Mouse (Mus musculus): ENCODE results near the gene Brinp2. TPM values are rescaled to one million over a fixed set of nuclear protein-coding genes. Genes with fewer than 3 reads are reported as not detected.
A peak's percentile ranks its signal among the peaks of the same experiment; 100 is the strongest.

Gene Brinp2
- 1 to 10 TPM in 3 of 4 experiments, under 1 TPM in 1; 0.93 to 2.2 (median 1.2) TPM for total RNA-seq (2022)

- DNase-seq = peak; percentile 69
These were observed at the start of gene Brinp2 for GRCm38 (mm10) chr1:158356051-158356461. Gene Brinp2, minus strand, starts transcription at chr1:158356326.

GRCm38 (mm10) chr1:158400898-158401297 lies 44.8 kb upstream of the Brinp2 start:
- no peak for DNase-seq

- DNase-seq = no peak
These were observed 40.9 kb upstream of the Brinp2 start for GRCm38 (mm10) chr1:158397058-158397457.

- DNase-seq = no peak
These were observed 34.6 kb upstream of the Brinp2 start for GRCm38 (mm10) chr1:158390693-158391092.

- no peak for DNase-seq
These were observed 32.9 kb upstream of the Brinp2 start for GRCm38 (mm10) chr1:158388995-158389394.

- DNase-seq = no peak
These were observed 30.7 kb upstream of the Brinp2 start for GRCm38 (mm10) chr1:158386781-158387180.

- DNase-seq = no peak
These were observed 29.2 kb upstream of the Brinp2 start for GRCm38 (mm10) chr1:158385311-158385710.

- no peak for DNase-seq
These were observed 27.1 kb upstream of the Brinp2 start for GRCm38 (mm10) chr1:158383210-158383609.

- no peak for DNase-seq
These were observed 26.2 kb upstream of the Brinp2 start for GRCm38 (mm10) chr1:158382277-158382676.

- no peak for DNase-seq
These were observed 8.3 kb upstream of the Brinp2 start for GRCm38 (mm10) chr1:158364461-158364860.

GRCm38 (mm10) chr1:158362292-158363101 lies 6.4 kb upstream of the Brinp2 start:
- DNase-seq = no peak

GRCm38 (mm10) chr1:158361964-158362291 lies 5.8 kb upstream of the Brinp2 start, which contains the start of gene Astn1:
Gene Astn1, plus strand, starts transcription at chr1:158362273.
- no peak for DNase-seq

GRCm38 (mm10) chr1:158355177-158356050 lies 712 bp downstream of the Brinp2 start:
- DNase-seq = no peak

GRCm38 (mm10) chr1:158353656-158354371 lies 2.3 kb downstream of the Brinp2 start:
- no peak for DNase-seq

GRCm38 (mm10) chr1:158343243-158343714 lies 12.8 kb downstream of the Brinp2 start:
- no peak for DNase-seq

GRCm38 (mm10) chr1:158328839-158329238 lies 27.3 kb downstream of the Brinp2 start:
- DNase-seq = no peak

- DNase-seq = no peak
These were observed 28.0 kb downstream of the Brinp2 start for GRCm38 (mm10) chr1:158328126-158328525.

GRCm38 (mm10) chr1:158323325-158323724 lies 32.8 kb downstream of the Brinp2 start:
- DNase-seq = no peak

GRCm38 (mm10) chr1:158310426-158311156 lies 45.5 kb downstream of the Brinp2 start:
- DNase-seq = peak; percentile 65

GRCm38 (mm10) chr1:158297042-158297441 lies 59.1 kb downstream of the Brinp2 start:
- no peak for DNase-seq

GRCm38 (mm10) chr1:158296287-158296931 lies 59.7 kb downstream of the Brinp2 start:
- DNase-seq = no peak
